Mouse (Mus musculus) liver, embryonic 13.5 days (tissue): Measurements from ENCODE around the gene Pde4d. TPM values are rescaled to one million over a fixed set of nuclear protein-coding genes. Genes with fewer than 3 reads are reported as not detected.

Source experiments
- ATAC-seq: fragments of 200-750 bp; cut with Nextera tagmentation; 2 replicates; pipeline ENCODE4 v1.8.0; 2017; ENCODE audit warnings: low read depth, mild to moderate bottlenecking, moderate number of reproducible peaks, moderate library complexity
- DNase-seq: peaks from one replicate; pipeline ENCODE4 v3.0.0; 2022
- H3K27ac ChIP-seq: fragments of 300-500 bp; sonication (generic); 2 replicates; pipeline ENCODE4 v1.5.1; 2015; ENCODE audit warnings: moderate library complexity, mild to moderate bottlenecking, inconsistent platforms
- H3K27me3 ChIP-seq: fragments of 300-500 bp; sonication (generic); 2 replicates; pipeline ENCODE4 v1.6.1; 2015; ENCODE audit warnings: mild to moderate bottlenecking, inconsistent platforms
- H3K36me3 ChIP-seq: fragments of 300-500 bp; sonication (generic); 2 replicates; pipeline ENCODE4 v1.6.1; 2015; ENCODE audit warnings: mild to moderate bottlenecking, inconsistent platforms
- H3K4me1 ChIP-seq: fragments of 300-500 bp; sonication (generic); replicated peaks from 2 replicates; pipeline ENCODE4 v1.6.1; 2015; ENCODE audit warnings: inconsistent platforms
- H3K4me2 ChIP-seq: fragments of 300-500 bp; sonication (generic); 2 replicates; pipeline ENCODE4 v1.6.1; 2015; ENCODE audit warnings: inconsistent platforms, mild to moderate bottlenecking, moderate library complexity
- H3K4me3 ChIP-seq: fragments of 300-500 bp; sonication (generic); replicated peaks from 2 replicates; pipeline ENCODE4 v1.5.1; 2015; ENCODE audit warnings: mild to moderate bottlenecking, inconsistent platforms
- H3K9ac ChIP-seq: fragments of 300-500 bp; sonication (generic); 2 replicates; pipeline ENCODE4 v1.6.1; 2015; ENCODE audit warnings: mild to moderate bottlenecking, inconsistent platforms
- H3K9me3 ChIP-seq: fragments of 300-500 bp; sonication (generic); replicated peaks from 2 replicates; pipeline ENCODE4 v1.6.1; 2016; ENCODE audit warnings: inconsistent platforms
- WGBS: fragments of 180-500 bp; shearing (Covaris S2); methylation state at CpG from one replicate; pipeline ENCODE4 v1.1.7; 2015; ENCODE audit not compliant: insufficient replicate concordance; 5-methylcytosine and 5-hydroxymethylcytosine counted together
- polyA plus RNA-seq: library from polyadenylated mRNA; unstranded; fragments of >200 nt; fragmentation: Nextera tagmentation; extraction: Ambion mirVana; gene quantifications from 2 replicates; pipeline ENCODE4 v1.2.1, GENCODE M21; 2015

Pde4d gene
- polyA plus RNA-seq, 1 experiment from 2014 or later: 11.8 TPM

DNA sequence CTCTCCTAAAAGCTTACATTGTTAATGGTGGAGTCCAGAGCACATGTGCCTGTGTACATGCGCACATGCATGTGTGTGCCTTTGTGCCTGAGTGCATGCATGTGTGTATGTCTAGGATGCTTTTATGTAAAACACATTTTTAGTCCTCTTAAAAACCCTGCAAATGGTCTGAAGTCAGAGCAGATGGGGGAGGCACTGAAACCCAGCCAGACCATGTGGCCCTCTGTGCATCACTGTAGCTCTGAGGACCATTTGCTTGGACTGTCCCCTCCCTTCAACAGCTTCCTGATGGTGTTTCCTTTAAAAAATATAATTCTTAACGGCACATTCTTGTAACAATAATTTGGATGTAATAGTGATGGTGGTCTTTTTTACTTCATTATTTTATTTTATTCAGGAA lies 1177.5 kb downstream of the Pde4d start:
- H3K9ac ChIP-seq: no peak overlapping the region
- no peak for DNase-seq
- no peaks in the 10 kb centered on the region for H3K36me3 ChIP-seq
- H3K27ac ChIP-seq: no peak overlapping the region
- no peak overlapping the region for H3K4me2 ChIP-seq
- WGBS: 81% methylated on average over 2 of the region's 2 CpGs
- no peaks in the 10 kb centered on the region for H3K9me3 ChIP-seq
- no peaks in the 10 kb centered on the region for H3K27me3 ChIP-seq
- no peak for ATAC-seq
- no peak overlapping the region for H3K4me3 ChIP-seq
- peaks cover 29% of the 10 kb centered on the region for H3K4me1 ChIP-seq

DNA sequence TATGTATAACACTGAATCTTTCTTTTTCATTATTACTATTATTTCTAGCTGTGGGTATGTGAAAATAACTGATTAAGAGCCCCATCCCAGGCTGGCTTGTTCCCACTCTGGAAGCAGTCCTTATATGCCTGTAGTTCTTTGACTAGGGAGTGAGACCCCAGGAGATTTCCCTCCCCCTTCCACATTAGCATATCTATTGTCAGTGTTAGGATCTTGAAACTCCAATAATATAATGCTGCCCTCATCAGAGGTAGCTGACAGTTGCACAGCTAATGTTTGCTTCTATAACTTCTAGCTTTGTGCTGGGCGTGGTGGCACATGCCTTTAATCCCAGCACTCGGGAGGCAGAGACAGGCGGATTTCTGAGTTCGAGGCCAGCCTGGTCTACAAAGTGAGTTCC lies 1178.9 kb downstream of the Pde4d start:
- no peak overlapping the region for H3K27ac ChIP-seq
- DNase-seq (no peak), ATAC-seq (no peak)
- no peak overlapping the region for H3K4me3 ChIP-seq
- no peak overlapping the region for H3K4me2 ChIP-seq
- no peaks in the 10 kb centered on the region for H3K36me3 ChIP-seq
- no peaks in the 10 kb centered on the region for H3K9me3 ChIP-seq
- WGBS: 76% methylated on average over 4 of the region's 4 CpGs
- no peak overlapping the region for H3K9ac ChIP-seq
- peaks cover 35% of the 10 kb centered on the region for H3K4me1 ChIP-seq
- H3K27me3 ChIP-seq: no peaks in the 10 kb centered on the region

DNA sequence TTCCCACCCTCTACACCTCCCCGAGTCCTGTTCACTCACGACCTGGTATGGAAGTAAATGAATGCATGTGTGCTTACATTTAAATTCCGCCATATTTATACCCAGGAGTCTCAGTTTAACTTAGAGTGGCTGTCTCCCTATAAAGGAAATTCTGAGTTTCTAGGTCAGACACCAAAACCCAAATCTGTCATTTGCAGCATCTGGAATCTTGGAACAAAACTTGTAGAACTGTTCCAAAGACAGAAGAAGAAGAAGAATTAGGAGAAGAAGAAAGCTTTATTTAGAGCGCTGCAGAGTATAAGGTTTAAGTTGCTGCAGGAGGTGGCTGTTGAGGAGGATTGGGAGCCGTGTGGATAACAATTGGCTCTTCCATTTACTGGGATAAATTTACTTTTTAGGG lies 1179.5 kb downstream of the Pde4d start:
- H3K27me3 ChIP-seq: no peaks in the 10 kb centered on the region
- no peak overlapping the region for H3K27ac ChIP-seq
- DNase-seq (no peak), ATAC-seq (no peak)
- H3K4me3 ChIP-seq: no peak overlapping the region
- H3K9me3 ChIP-seq: no peaks in the 10 kb centered on the region
- H3K36me3 ChIP-seq: no peaks in the 10 kb centered on the region
- H3K4me2 ChIP-seq: no peak overlapping the region
- 65% methylated on average over 5 of the region's 5 CpGs for WGBS
- peaks cover 40% of the 10 kb centered on the region for H3K4me1 ChIP-seq
- no peak overlapping the region for H3K9ac ChIP-seq

DNA sequence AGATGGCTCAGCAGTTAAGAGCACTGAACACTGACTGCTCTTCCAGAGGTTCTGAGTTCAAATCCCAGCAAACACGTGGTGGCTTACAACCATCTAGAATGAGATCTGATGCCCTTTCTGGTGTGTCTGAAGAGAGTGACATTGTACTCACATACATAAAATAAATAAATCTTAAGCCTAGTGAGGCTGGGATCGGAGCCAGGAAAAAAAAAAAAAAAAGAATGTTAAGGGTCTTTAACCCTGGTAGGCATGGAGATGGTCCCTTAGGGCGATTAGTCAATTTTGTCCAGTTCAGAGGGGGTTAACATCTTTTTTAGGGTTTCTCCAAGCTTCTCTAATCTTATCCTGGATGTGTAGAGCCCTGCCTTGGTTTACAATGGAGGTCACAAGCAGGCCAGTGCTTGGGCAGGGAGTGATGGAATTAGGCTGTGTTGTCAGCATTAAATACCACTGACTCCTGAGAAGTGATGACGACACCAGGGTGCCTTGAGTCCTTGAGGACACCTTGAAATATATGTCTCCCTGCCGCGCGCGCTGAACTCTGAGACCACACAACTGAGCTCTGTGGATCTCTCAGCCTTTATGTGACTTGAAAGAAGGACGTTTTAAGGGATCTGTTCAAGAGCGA lies 1181.8 kb downstream of the Pde4d start:
- Histone ChIP-seq H3K27ac (peak overlapping the region; percentile 55; the same call in 1 of the 2 replicates), H3K4me2 (no peak overlapping the region), H3K27me3 (no peaks in the 10 kb centered on the region), H3K4me3 (no peak overlapping the region), H3K9me3 (no peaks in the 10 kb centered on the region), H3K9ac (no peak overlapping the region), H3K36me3 (no peaks in the 10 kb centered on the region), H3K4me1 (peaks cover 47% of the 10 kb centered on the region)
- DNase-seq: no peak
- 56% methylated on average over 10 of the region's 10 CpGs for WGBS
- no peak for ATAC-seq

DNA sequence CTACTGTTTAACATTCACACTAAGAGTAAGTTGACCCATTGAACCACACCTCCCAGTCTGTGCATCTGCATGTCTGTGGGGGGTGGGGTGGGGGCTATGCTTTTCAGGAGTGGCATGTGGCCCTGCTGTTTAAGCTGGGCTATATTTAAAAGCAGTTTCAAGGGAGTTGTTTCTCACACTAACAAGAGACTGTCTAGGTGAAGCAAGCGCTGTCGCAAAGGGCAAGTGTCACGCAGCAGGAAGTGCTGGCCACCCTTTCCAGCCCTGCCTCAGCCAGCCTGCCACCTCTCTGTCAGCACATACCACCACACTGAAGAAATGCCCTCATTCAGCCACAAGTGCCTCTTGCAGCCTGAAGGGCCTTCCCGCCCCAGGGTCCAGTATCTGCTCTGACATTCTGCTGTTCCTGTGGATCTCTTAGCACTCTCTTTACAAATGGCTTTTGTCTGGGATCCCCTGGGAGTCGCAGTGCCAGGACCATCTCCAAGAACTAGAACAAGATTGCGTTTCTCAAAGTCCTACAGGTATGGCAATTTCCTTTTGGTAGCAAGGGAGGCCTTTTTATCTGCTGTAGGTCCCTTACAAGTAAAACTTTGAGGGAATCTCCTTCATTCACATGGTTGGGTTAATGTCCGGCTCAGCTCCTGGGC lies 1182.8 kb downstream of the Pde4d start:
- Histone ChIP-seq H3K36me3 (no peaks in the 10 kb centered on the region), H3K9me3 (no peaks in the 10 kb centered on the region), H3K4me2 (peak overlapping the region; percentile 17), H3K27me3 (no peaks in the 10 kb centered on the region), H3K27ac (peak overlapping the region; percentile 86), H3K4me3 (no peak overlapping the region), H3K9ac (peak overlapping the region; percentile 49), H3K4me1 (peaks cover 51% of the 10 kb centered on the region)
- 21% methylated on average over 7 of the region's 7 CpGs for WGBS
- ATAC-seq (peak; percentile 56), DNase-seq (peak; percentile 24)

DNA sequence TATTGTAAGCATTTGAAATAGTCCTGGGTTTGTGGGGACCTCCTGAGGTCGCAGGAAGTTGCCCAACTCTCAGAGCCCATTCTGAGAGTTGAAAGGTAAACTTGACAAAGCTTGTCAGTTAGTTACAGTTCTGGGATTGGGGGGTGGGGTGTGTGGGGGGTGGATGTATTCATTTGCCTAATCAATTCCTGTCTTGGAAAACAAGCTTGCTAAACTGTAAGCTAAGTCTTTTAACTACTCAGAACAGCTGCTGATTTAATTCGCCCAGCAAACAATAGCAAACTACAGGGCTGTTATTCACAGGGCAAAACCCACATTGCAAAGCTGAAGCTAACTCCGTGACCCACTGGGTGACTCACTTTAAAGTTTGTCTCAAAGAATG lies 1183.3 kb downstream of the Pde4d start:
- Histone ChIP-seq H3K4me3 (no peak overlapping the region), H3K27me3 (no peaks in the 10 kb centered on the region), H3K4me1 (peaks cover 51% of the 10 kb centered on the region), H3K9ac (peak overlapping the region; percentile 49), H3K4me2 (peak overlapping the region; percentile 17), H3K36me3 (no peaks in the 10 kb centered on the region), H3K27ac (peak overlapping the region; percentile 86), H3K9me3 (no peaks in the 10 kb centered on the region)
- ATAC-seq (peak; percentile 40), DNase-seq (no peak)
- WGBS: 23% methylated on average over 3 of the region's 3 CpGs

DNA sequence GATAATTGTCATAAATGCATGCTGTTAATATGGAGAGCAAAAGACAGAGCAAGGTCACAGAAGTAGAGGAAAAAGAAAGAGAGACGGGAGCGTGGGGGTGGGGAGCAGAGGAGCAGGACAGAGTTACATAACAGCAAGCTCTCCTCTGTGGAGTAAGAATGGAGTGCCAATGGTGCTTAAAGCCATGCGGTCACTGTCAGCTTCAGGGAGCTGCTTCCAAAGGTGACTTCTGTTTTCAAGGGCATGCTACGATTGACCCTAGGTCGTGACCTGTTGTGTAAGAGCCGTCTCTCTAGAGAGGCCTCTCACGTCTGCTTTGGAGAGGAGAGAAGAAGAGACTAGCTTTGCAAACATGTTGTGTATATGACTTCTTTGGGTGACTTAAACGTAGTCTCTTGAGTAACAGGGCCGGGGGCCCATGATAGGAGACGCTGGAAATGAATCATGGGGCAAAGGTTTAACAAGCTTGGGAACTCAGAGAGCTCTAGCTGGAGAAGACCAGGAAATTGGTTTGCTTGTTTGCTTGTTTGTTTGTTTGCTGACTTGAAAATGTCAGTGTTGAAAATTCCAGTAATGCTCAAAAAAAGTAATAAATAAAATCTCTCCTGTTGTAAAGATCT lies 1186.3 kb downstream of the Pde4d start:
- H3K27me3 ChIP-seq: no peaks in the 10 kb centered on the region
- no peak for DNase-seq
- peak overlapping the region; percentile 48 for H3K27ac ChIP-seq
- no peaks in the 10 kb centered on the region for H3K36me3 ChIP-seq
- ATAC-seq: peak; percentile 30; the same call in 1 of the 2 replicates
- H3K4me3 ChIP-seq: no peak overlapping the region
- peaks cover 50% of the 10 kb centered on the region for H3K4me1 ChIP-seq
- no peak overlapping the region for H3K9ac ChIP-seq
- H3K4me2 ChIP-seq: no peak overlapping the region
- H3K9me3 ChIP-seq: no peaks in the 10 kb centered on the region
- 63% methylated on average over 10 of the region's 10 CpGs for WGBS

DNA sequence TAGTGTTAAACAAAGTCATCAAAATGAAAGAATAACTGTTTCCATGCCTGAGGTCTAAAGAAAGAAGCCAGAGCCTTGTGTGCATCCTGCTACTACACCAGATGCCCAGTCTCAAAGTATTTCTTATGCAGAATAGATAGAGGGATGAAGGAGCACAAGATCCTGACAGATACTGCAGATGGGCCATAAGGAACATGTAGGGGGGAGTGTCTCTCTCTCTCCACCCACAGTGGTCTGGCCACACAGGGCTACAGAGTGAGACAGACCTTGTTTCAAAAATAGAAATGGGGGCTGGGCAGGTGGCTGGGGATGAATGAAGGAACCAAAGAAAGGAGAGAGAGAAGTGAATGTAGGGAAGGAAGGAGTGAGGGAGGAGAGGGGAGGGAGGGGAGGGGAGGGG lies 1188.5 kb downstream of the Pde4d start:
- DNase-seq: no peak
- no peak overlapping the region for H3K4me2 ChIP-seq
- no peak overlapping the region for H3K4me3 ChIP-seq
- H3K4me1 ChIP-seq: peaks cover 51% of the 10 kb centered on the region
- H3K27me3 ChIP-seq: no peaks in the 10 kb centered on the region
- H3K36me3 ChIP-seq: no peaks in the 10 kb centered on the region
- ATAC-seq: no peak
- H3K9me3 ChIP-seq: no peaks in the 10 kb centered on the region
- no peak overlapping the region for H3K9ac ChIP-seq
- H3K27ac ChIP-seq: no peak overlapping the region

DNA sequence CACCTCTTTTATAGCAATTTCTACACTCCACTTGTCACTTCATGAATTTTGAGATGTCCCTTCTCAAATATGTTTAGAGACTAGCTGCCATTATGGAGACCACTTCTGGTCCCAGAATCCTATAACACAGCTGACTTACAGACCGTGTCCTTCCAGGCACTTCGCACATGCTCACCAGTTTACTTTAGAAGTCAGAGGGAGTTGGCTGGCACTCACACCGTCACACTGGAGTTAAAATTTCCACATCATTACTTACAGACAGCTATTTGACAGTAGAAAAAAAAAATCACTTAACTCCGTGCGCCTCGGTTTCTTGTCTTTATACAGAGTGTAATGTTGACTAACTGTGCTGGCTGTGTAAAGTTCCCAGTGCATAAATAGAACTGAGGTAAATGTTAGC lies 1189.5 kb downstream of the Pde4d start:
- Histone ChIP-seq H3K27ac (peak overlapping the region; percentile 1; the same call in 1 of the 2 replicates), H3K9me3 (no peaks in the 10 kb centered on the region), H3K4me2 (no peak overlapping the region), H3K27me3 (no peaks in the 10 kb centered on the region), H3K4me3 (no peak overlapping the region), H3K36me3 (no peaks in the 10 kb centered on the region), H3K9ac (no peak overlapping the region), H3K4me1 (peaks cover 55% of the 10 kb centered on the region)
- DNase-seq (no peak), ATAC-seq (no peak)
- WGBS: 80% methylated on average over 6 of the region's 6 CpGs

DNA sequence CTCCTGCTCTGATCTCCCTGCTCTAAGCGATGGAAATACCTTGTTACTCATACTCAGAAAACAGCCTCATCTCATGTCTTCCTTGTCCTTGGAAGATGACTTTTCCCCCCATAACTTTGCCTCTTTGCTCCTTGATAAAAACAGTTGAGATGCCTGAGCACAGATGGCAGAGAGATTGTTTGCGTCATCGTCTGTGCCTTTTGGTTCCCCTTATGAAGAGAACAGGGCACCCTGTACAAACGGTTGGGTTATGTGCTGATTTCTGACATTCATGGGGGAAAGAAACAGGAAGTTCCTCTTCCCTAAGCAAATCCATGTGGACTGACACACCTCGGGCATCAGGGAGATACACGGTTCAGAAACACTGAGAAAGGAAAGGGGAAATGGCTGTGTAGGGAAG lies 1191.8 kb downstream of the Pde4d start:
- no peaks in the 10 kb centered on the region for H3K9me3 ChIP-seq
- H3K9ac ChIP-seq: 0 out of 2 replicates have a peak overlapping the region, but pooled peaks have one; percentile 34
- H3K4me1 ChIP-seq: peaks cover 65% of the 10 kb centered on the region
- no peak for DNase-seq
- H3K27me3 ChIP-seq: no peaks in the 10 kb centered on the region
- H3K4me3 ChIP-seq: no peak overlapping the region
- ATAC-seq: no peak
- no peak overlapping the region for H3K4me2 ChIP-seq
- no peaks in the 10 kb centered on the region for H3K36me3 ChIP-seq
- H3K27ac ChIP-seq: peak overlapping the region; percentile 60
- 29% methylated on average over 6 of the region's 6 CpGs for WGBS

DNA sequence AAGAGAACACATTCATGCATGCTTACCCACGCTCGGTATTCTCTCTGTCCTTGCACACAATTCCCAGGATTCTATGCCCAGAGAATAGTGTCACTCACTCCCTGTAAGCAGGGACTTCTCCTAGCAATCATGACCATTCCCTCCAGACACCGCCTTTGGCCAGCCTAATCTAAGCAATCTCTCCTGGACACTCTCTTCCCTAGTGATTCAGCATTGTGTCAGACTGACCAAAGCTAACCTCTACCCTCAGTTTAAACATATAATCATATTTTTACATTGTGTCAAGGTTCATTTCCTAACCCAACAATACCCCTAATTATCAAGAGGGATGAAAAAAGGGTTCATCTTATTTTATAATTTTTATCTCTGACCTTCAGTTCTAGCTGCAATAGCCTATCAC lies 1193.7 kb downstream of the Pde4d start:
- DNase-seq: no peak
- no peak overlapping the region for H3K4me3 ChIP-seq
- H3K4me2 ChIP-seq: peak overlapping the region; percentile 49
- peak overlapping the region; percentile 91 for H3K27ac ChIP-seq
- no peak for ATAC-seq
- H3K27me3 ChIP-seq: no peaks in the 10 kb centered on the region
- no peaks in the 10 kb centered on the region for H3K9me3 ChIP-seq
- peak overlapping the region; percentile 34 for H3K9ac ChIP-seq
- WGBS: 60% methylated on average over 3 of the region's 3 CpGs
- peaks cover 76% of the 10 kb centered on the region for H3K4me1 ChIP-seq
- H3K36me3 ChIP-seq: no peaks in the 10 kb centered on the region
